Mouse (Mus musculus): Measurements from ENCODE around the gene Galnt3. TPM values are rescaled to one million over a fixed set of nuclear protein-coding genes. Genes with fewer than 3 reads are reported as not detected.

Gene Galnt3
- polyA plus RNA-seq, 1 experiment from 2014 or later, result 1.3 TPM

GRCm38 (mm10) chr2:66146473-66146872 lies 21.7 kb upstream of the Galnt3 start:
- H3K27me3 ChIP-seq (ENCODE audit: control insufficient read depth, insufficient read depth, low read length), result no peaks in the 10 kb centered on the region
- H3K4me1 ChIP-seq (ENCODE audit: control insufficient read depth, insufficient read depth, low read length), result no peaks in the 10 kb centered on the region
- H3K4me3 ChIP-seq (ENCODE audit: low read depth, low read length), result no peak overlapping the region
- no peaks in the 10 kb centered on the region for H3K36me3 ChIP-seq (ENCODE audit: control insufficient read depth, insufficient read depth, low read length)
- H3K9ac ChIP-seq (replicated peaks; ENCODE audit: low read depth, low read length), result no peak overlapping the region
- H3K4me2 ChIP-seq (ENCODE audit: low read depth, low read length), result no peak overlapping the region
- ATAC-seq (ENCODE audit: low read depth), result peak; percentile 51; the same call in 1 of the 2 replicates
- 26% methylated on average over 4 of the region's 4 CpGs for whole genome bisulfite sequencing
- H3K27ac ChIP-seq (ENCODE audit: low read depth, low read length), result no peak overlapping the region
- no peaks in the 10 kb centered on the region for H3K9me3 ChIP-seq (ENCODE audit: control insufficient read depth, low read length)

- Histone ChIP-seq H3K9me3 (ENCODE audit: control insufficient read depth, low read length) (no peaks in the 10 kb centered on the region), H3K4me3 (ENCODE audit: low read depth, low read length) (no peak overlapping the region), H3K27me3 (ENCODE audit: control insufficient read depth, insufficient read depth, low read length) (no peaks in the 10 kb centered on the region), H3K4me2 (ENCODE audit: low read depth, low read length) (no peak overlapping the region), H3K36me3 (ENCODE audit: control insufficient read depth, insufficient read depth, low read length) (no peaks in the 10 kb centered on the region), H3K27ac (ENCODE audit: low read depth, low read length) (no peak overlapping the region), H3K9ac (replicated peaks; ENCODE audit: low read depth, low read length) (no peak overlapping the region), H3K4me1 (ENCODE audit: control insufficient read depth, insufficient read depth, low read length) (no peaks in the 10 kb centered on the region)
- 29% methylated on average over 5 of the region's 5 CpGs for WGBS
- ATAC-seq (ENCODE audit: low read depth), result no peak
These were observed 20.0 kb upstream of the Galnt3 start for GRCm38 (mm10) chr2:66144770-66145169.

GRCm38 (mm10) chr2:66143284-66143683 lies 18.5 kb upstream of the Galnt3 start:
- no peaks in the 10 kb centered on the region for H3K9me3 ChIP-seq (ENCODE audit: control insufficient read depth, low read length)

GRCm38 (mm10) chr2:66142711-66143110 lies 17.9 kb upstream of the Galnt3 start:
- no peak for ATAC-seq (ENCODE audit: low read depth)
- no peaks in the 10 kb centered on the region for H3K36me3 ChIP-seq (ENCODE audit: control insufficient read depth, insufficient read depth, low read length)
- H3K9me3 ChIP-seq (ENCODE audit: control insufficient read depth, low read length), result no peaks in the 10 kb centered on the region
- H3K27ac ChIP-seq (ENCODE audit: low read depth, low read length), result no peak overlapping the region
- no peak overlapping the region for H3K4me2 ChIP-seq (ENCODE audit: low read depth, low read length)
- H3K4me3 ChIP-seq (ENCODE audit: low read depth, low read length), result no peak overlapping the region
- no peaks in the 10 kb centered on the region for H3K27me3 ChIP-seq (ENCODE audit: control insufficient read depth, insufficient read depth, low read length)
- no peaks in the 10 kb centered on the region for H3K4me1 ChIP-seq (ENCODE audit: control insufficient read depth, insufficient read depth, low read length)
- H3K9ac ChIP-seq (replicated peaks; ENCODE audit: low read depth, low read length), result no peak overlapping the region
- WGBS, result 96% methylated on average over 2 of the region's 2 CpGs

More at GRCm38 (mm10) chr2:66143284-66143683, 18.5 kb upstream of the Galnt3 start:
- Histone ChIP-seq H3K4me2 (ENCODE audit: low read depth, low read length) (no peak overlapping the region), H3K36me3 (ENCODE audit: control insufficient read depth, insufficient read depth, low read length) (no peaks in the 10 kb centered on the region), H3K4me1 (ENCODE audit: control insufficient read depth, insufficient read depth, low read length) (no peaks in the 10 kb centered on the region), H3K27ac (ENCODE audit: low read depth, low read length) (no peak overlapping the region), H3K27me3 (ENCODE audit: control insufficient read depth, insufficient read depth, low read length) (no peaks in the 10 kb centered on the region), H3K9ac (replicated peaks; ENCODE audit: low read depth, low read length) (no peak overlapping the region), H3K4me3 (ENCODE audit: low read depth, low read length) (no peak overlapping the region)
- WGBS, result 94% methylated on average over 4 of the region's 4 CpGs
- ATAC-seq (ENCODE audit: low read depth), result no peak

- Histone ChIP-seq H3K4me2 (ENCODE audit: low read depth, low read length) (no peak overlapping the region), H3K9ac (replicated peaks; ENCODE audit: low read depth, low read length) (no peak overlapping the region), H3K4me1 (ENCODE audit: control insufficient read depth, insufficient read depth, low read length) (no peaks in the 10 kb centered on the region), H3K27ac (ENCODE audit: low read depth, low read length) (no peak overlapping the region), H3K27me3 (ENCODE audit: control insufficient read depth, insufficient read depth, low read length) (no peaks in the 10 kb centered on the region), H3K4me3 (ENCODE audit: low read depth, low read length) (no peak overlapping the region), H3K9me3 (ENCODE audit: control insufficient read depth, low read length) (no peaks in the 10 kb centered on the region), H3K36me3 (ENCODE audit: control insufficient read depth, insufficient read depth, low read length) (no peaks in the 10 kb centered on the region)
- 93% methylated on average over 2 of the region's 2 CpGs for WGBS
- ATAC-seq (ENCODE audit: low read depth), result no peak
These were observed 17.5 kb upstream of the Galnt3 start for GRCm38 (mm10) chr2:66142268-66142667.

GRCm38 (mm10) chr2:66140246-66140645 lies 15.5 kb upstream of the Galnt3 start:
- H3K9ac ChIP-seq (replicated peaks; ENCODE audit: low read depth, low read length), result no peak overlapping the region
- H3K9me3 ChIP-seq (ENCODE audit: control insufficient read depth, low read length), result no peaks in the 10 kb centered on the region
- H3K4me3 ChIP-seq (ENCODE audit: low read depth, low read length), result no peak overlapping the region
- H3K27ac ChIP-seq (ENCODE audit: low read depth, low read length), result no peak overlapping the region
- H3K36me3 ChIP-seq (ENCODE audit: control insufficient read depth, insufficient read depth, low read length), result no peaks in the 10 kb centered on the region
- H3K27me3 ChIP-seq (ENCODE audit: control insufficient read depth, insufficient read depth, low read length), result no peaks in the 10 kb centered on the region
- no peak for ATAC-seq (ENCODE audit: low read depth)
- WGBS, result 85% methylated on average over 4 of the region's 4 CpGs
- H3K4me2 ChIP-seq (ENCODE audit: low read depth, low read length), result no peak overlapping the region
- no peaks in the 10 kb centered on the region for H3K4me1 ChIP-seq (ENCODE audit: control insufficient read depth, insufficient read depth, low read length)

- ATAC-seq (ENCODE audit: low read depth), result no peak
- Histone ChIP-seq H3K4me1 (ENCODE audit: control insufficient read depth, insufficient read depth, low read length) (no peaks in the 10 kb centered on the region), H3K36me3 (ENCODE audit: control insufficient read depth, insufficient read depth, low read length) (no peaks in the 10 kb centered on the region), H3K27ac (ENCODE audit: low read depth, low read length) (no peak overlapping the region), H3K4me2 (ENCODE audit: low read depth, low read length) (no peak overlapping the region), H3K4me3 (ENCODE audit: low read depth, low read length) (no peak overlapping the region), H3K9ac (replicated peaks; ENCODE audit: low read depth, low read length) (no peak overlapping the region), H3K9me3 (ENCODE audit: control insufficient read depth, low read length) (no peaks in the 10 kb centered on the region), H3K27me3 (ENCODE audit: control insufficient read depth, insufficient read depth, low read length) (no peaks in the 10 kb centered on the region)
- 86% methylated on average over 8 of the region's 8 CpGs for WGBS
These were observed 7.2 kb upstream of the Galnt3 start for GRCm38 (mm10) chr2:66131862-66132544.

GRCm38 (mm10) chr2:66128941-66129340 lies 4.1 kb upstream of the Galnt3 start:
- no peak overlapping the region for H3K9ac ChIP-seq (replicated peaks; ENCODE audit: low read depth, low read length)
- H3K27me3 ChIP-seq (ENCODE audit: control insufficient read depth, insufficient read depth, low read length), result peaks cover 7% of the 10 kb centered on the region
- no peak overlapping the region for H3K4me3 ChIP-seq (ENCODE audit: low read depth, low read length)
- no peak for ATAC-seq (ENCODE audit: low read depth)
- H3K36me3 ChIP-seq (ENCODE audit: control insufficient read depth, insufficient read depth, low read length), result no peaks in the 10 kb centered on the region
- H3K4me1 ChIP-seq (ENCODE audit: control insufficient read depth, insufficient read depth, low read length), result 0 out of 2 replicates have a peak, but pooled peaks cover 7% of the 10 kb centered on the region
- no peak overlapping the region for H3K4me2 ChIP-seq (ENCODE audit: low read depth, low read length)
- 93% methylated on average over 2 of the region's 2 CpGs for WGBS
- no peaks in the 10 kb centered on the region for H3K9me3 ChIP-seq (ENCODE audit: control insufficient read depth, low read length)
- no peak overlapping the region for H3K27ac ChIP-seq (ENCODE audit: low read depth, low read length)

- 0 out of 2 replicates have a peak, but pooled peaks cover 8% of the 10 kb centered on the region for H3K4me1 ChIP-seq (ENCODE audit: control insufficient read depth, insufficient read depth, low read length)
- ATAC-seq (ENCODE audit: low read depth), result no peak
- no peak overlapping the region for H3K9ac ChIP-seq (replicated peaks; ENCODE audit: low read depth, low read length)
- no peak overlapping the region for H3K4me2 ChIP-seq (ENCODE audit: low read depth, low read length)
- no peaks in the 10 kb centered on the region for H3K36me3 ChIP-seq (ENCODE audit: control insufficient read depth, insufficient read depth, low read length)
- H3K27ac ChIP-seq (ENCODE audit: low read depth, low read length), result no peak overlapping the region
- H3K9me3 ChIP-seq (ENCODE audit: control insufficient read depth, low read length), result no peaks in the 10 kb centered on the region
- peaks cover 11% of the 10 kb centered on the region for H3K27me3 ChIP-seq (ENCODE audit: control insufficient read depth, insufficient read depth, low read length)
- no peak overlapping the region for H3K4me3 ChIP-seq (ENCODE audit: low read depth, low read length)
- 77% methylated on average over 1 of the region's 1 CpGs for WGBS
These were observed 2.7 kb upstream of the Galnt3 start for GRCm38 (mm10) chr2:66127541-66127940.
